Mouse (Mus musculus) right cerebral cortex, postnatal 25 days (tissue): ENCODE measurements at regions not wholly inside any gene's neighbourhood (a gene's known extent, or its start where the extent isn't known, plus 50 kb on each side); places are given as distances from the start of the nearest gene placed in this dataset.

Experiments
- DNase-seq: peaks from one replicate; pipeline ENCODE4 v3.0.0; 2022

- no peak for DNase-seq
These were observed 573.5 kb upstream of the Adamts5 start for GRCm38 (mm10) chr16:86475145-86475544.

GRCm38 (mm10) chr16:86473059-86473740, 571.6 kb upstream of the Adamts5 start:
- no peak for DNase-seq

GRCm38 (mm10) chr16:86461073-86461472, 559.4 kb upstream of the Adamts5 start:
- DNase-seq: no peak

GRCm38 (mm10) chr16:86456649-86457048, 555.0 kb upstream of the Adamts5 start:
- no peak for DNase-seq

GRCm38 (mm10) chr16:86454810-86455209, 553.2 kb upstream of the Adamts5 start:
- no peak for DNase-seq

GRCm38 (mm10) chr16:86454031-86454430, 552.4 kb upstream of the Adamts5 start:
- no peak for DNase-seq

GRCm38 (mm10) chr16:86448478-86449160, 547.0 kb upstream of the Adamts5 start:
- DNase-seq: no peak

GRCm38 (mm10) chr16:86419458-86419857, 517.8 kb upstream of the Adamts5 start:
- peak; percentile 18 for DNase-seq

GRCm38 (mm10) chr16:86404309-86404708, 502.7 kb upstream of the Adamts5 start:
- DNase-seq: no peak

GRCm38 (mm10) chr16:86401381-86401780, 499.8 kb upstream of the Adamts5 start:
- no peak for DNase-seq

GRCm38 (mm10) chr16:86399288-86399687, 497.7 kb upstream of the Adamts5 start:
- no peak for DNase-seq

- DNase-seq: no peak
These were observed 495.9 kb upstream of the Adamts5 start for GRCm38 (mm10) chr16:86397521-86397920.

- DNase-seq: no peak
These were observed 487.6 kb upstream of the Adamts5 start for GRCm38 (mm10) chr16:86389063-86389723.

- DNase-seq: no peak
These were observed 486.5 kb upstream of the Adamts5 start for GRCm38 (mm10) chr16:86388128-86388527.

GRCm38 (mm10) chr16:86377991-86378390, 476.4 kb upstream of the Adamts5 start:
- no peak for DNase-seq

GRCm38 (mm10) chr16:86371652-86372051, 470.0 kb upstream of the Adamts5 start:
- no peak for DNase-seq

- DNase-seq: no peak
These were observed 466.8 kb upstream of the Adamts5 start for GRCm38 (mm10) chr16:86368449-86368848.

GRCm38 (mm10) chr16:86366197-86366596, 464.6 kb upstream of the Adamts5 start:
- no peak for DNase-seq

- DNase-seq: no peak
These were observed 459.5 kb upstream of the Adamts5 start for GRCm38 (mm10) chr16:86361099-86361498.

GRCm38 (mm10) chr16:86355036-86355435, 453.4 kb upstream of the Adamts5 start:
- no peak for DNase-seq

GRCm38 (mm10) chr16:86347753-86348152, 446.1 kb upstream of the Adamts5 start:
- DNase-seq: no peak

- DNase-seq: no peak
These were observed 445.3 kb upstream of the Adamts5 start for GRCm38 (mm10) chr16:86346916-86347315.

- DNase-seq: no peak
These were observed 438.7 kb upstream of the Adamts5 start for GRCm38 (mm10) chr16:86340311-86340710.

GRCm38 (mm10) chr16:86325406-86325805, 423.8 kb upstream of the Adamts5 start:
- no peak for DNase-seq
